ENCODE assay signal across 8 mouse cellular contexts in the genomic region with DNA sequence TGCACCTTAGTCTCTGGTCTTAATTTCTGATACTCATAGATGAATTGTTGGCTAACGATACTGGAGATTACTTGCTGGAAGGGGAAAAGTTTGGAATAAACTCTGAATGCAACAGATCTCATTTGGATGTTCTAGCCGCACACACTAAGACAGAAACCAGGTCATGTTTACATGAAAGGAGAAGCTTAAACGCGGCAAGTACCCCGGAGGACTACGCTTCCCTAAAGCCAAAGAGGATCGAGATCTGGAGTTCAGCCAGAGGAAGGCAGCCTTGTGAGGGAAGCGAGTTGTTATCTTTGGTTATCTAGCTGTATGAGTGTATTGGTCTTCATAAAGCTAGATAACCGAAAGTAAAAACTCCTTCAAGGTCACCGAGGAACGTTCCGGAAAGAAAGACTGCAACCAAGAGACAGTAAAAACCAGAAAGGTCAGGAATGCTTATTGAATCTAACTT.
DNase-seq lines count a peak whose midpoint lies in the region; ATAC-seq lines count a peak whose summit lies in the region.

No protein-coding gene starts in this region.

- 5% methylated on average over 12 of the region's 12 CpGs for WGBS in liver, embryonic 11.5 days
- WGBS in hindbrain, embryonic 16.5 days, result 2% methylated on average over 12 of the region's 12 CpGs
- 5% methylated on average over 12 of the region's 12 CpGs for WGBS in midbrain, embryonic 16.5 days

- H3K9me3 ChIP-seq in liver, embryonic 11.5 days (ENCODE audit: control insufficient read depth, low read length), result no peaks in the 10 kb centered on the region
- H3K9me3 ChIP-seq in hindbrain, embryonic 16.5 days (ENCODE audit: control insufficient read depth, low read length), result no peaks in the 10 kb centered on the region
- no peaks in the 10 kb centered on the region for H3K9me3 ChIP-seq in midbrain, embryonic 16.5 days (replicated peaks; ENCODE audit: control insufficient read depth, low read length, poor library complexity, severe bottlenecking)

- H3K4me2 ChIP-seq in liver, embryonic 11.5 days, result peak overlapping the region; percentile 46
- peak overlapping the region; percentile 60 for H3K4me2 ChIP-seq in hindbrain, embryonic 16.5 days (ENCODE audit: low read length)
- H3K4me2 ChIP-seq in midbrain, embryonic 16.5 days (ENCODE audit: low read length), result peak overlapping the region; percentile 57

- H3K27ac ChIP-seq in liver, embryonic 11.5 days (ENCODE audit: low read depth, low read length), result no peak overlapping the region
- H3K27ac ChIP-seq in hindbrain, embryonic 16.5 days (ENCODE audit: low read depth, low read length), result peak overlapping the region; percentile 90
- H3K27ac ChIP-seq in midbrain, embryonic 16.5 days (ENCODE audit: low read length), result peak overlapping the region; percentile 86

- no peak overlapping the region; the same call in 1 of the 2 replicates for H3K4me3 ChIP-seq in liver, embryonic 11.5 days (ENCODE audit: low read depth, low read length)
- peak overlapping the region; percentile 52 for H3K4me3 ChIP-seq in hindbrain, embryonic 16.5 days (ENCODE audit: low read length)
- H3K4me3 ChIP-seq in midbrain, embryonic 16.5 days (ENCODE audit: low read depth, low read length), result peak overlapping the region; percentile 54

- no peaks in the 10 kb centered on the region for H3K4me1 ChIP-seq in liver, embryonic 11.5 days (replicated peaks; ENCODE audit: control insufficient read depth, insufficient read depth, low read length)
- H3K4me1 ChIP-seq in hindbrain, embryonic 16.5 days (ENCODE audit: control insufficient read depth, insufficient read depth, low read depth, low read length), result no peaks in the 10 kb centered on the region; the same call in 1 of the 2 replicates
- H3K4me1 ChIP-seq in midbrain, embryonic 16.5 days (ENCODE audit: control insufficient read depth, insufficient read depth, low read length), result peaks cover 8% of the 10 kb centered on the region

- DNase-seq in liver, embryonic 11.5 days (ENCODE audit: low spot score), result no peak
- no peak for DNase-seq in liver
- DNase-seq in spleen, adult 18-20 months, result no peak
- DNase-seq in spleen, postnatal 14 days (ENCODE audit: low spot score in 2 of 2), result no peak
- DNase-seq in urinary bladder, postnatal 10 days (ENCODE audit: low spot score), result no peak

- H3K27me3 ChIP-seq in liver, embryonic 11.5 days (replicated peaks; ENCODE audit: control insufficient read depth, insufficient read depth, low read length), result peaks cover 67% of the 10 kb centered on the region
- no peaks in the 10 kb centered on the region for H3K27me3 ChIP-seq in hindbrain, embryonic 16.5 days (replicated peaks; ENCODE audit: control insufficient read depth, insufficient read depth, low read length)
- H3K27me3 ChIP-seq in midbrain, embryonic 16.5 days (ENCODE audit: control insufficient read depth, insufficient read depth, low read depth, low read length), result no peaks in the 10 kb centered on the region

- ATAC-seq in liver, embryonic 11.5 days (replicated peaks; ENCODE audit: low FRiP score), result no peak
- peak; percentile 60 for ATAC-seq in common myeloid progenitor, adult 5-6 weeks (replicated peaks; ENCODE audit: low read depth, poor library complexity, severe bottlenecking)
- no peak for ATAC-seq in hindbrain, embryonic 16.5 days
- no peak for ATAC-seq in midbrain, embryonic 16.5 days

- H3K36me3 ChIP-seq in liver, embryonic 11.5 days (ENCODE audit: control insufficient read depth, insufficient read depth, low read length), result no peaks in the 10 kb centered on the region
- no peaks in the 10 kb centered on the region; the same call in 1 of the 2 replicates for H3K36me3 ChIP-seq in hindbrain, embryonic 16.5 days (ENCODE audit: control insufficient read depth, insufficient read depth, low read length)
- H3K36me3 ChIP-seq in midbrain, embryonic 16.5 days (ENCODE audit: control insufficient read depth, insufficient read depth, low read length), result no peaks in the 10 kb centered on the region

- H3K9ac ChIP-seq in liver, embryonic 11.5 days (ENCODE audit: low read depth, low read length), result no peak overlapping the region
- H3K9ac ChIP-seq in hindbrain, embryonic 16.5 days (ENCODE audit: low read depth, low read length), result peak overlapping the region; percentile 74
- H3K9ac ChIP-seq in midbrain, embryonic 16.5 days (ENCODE audit: low read depth, low read length), result peak overlapping the region; percentile 80
